Mouse (Mus musculus) B cell, adult 2 months (primary cell): ENCODE data around the gene Aff3.

Experiments
- DNase-seq, 2 experiments: peaks; one replicate each; pipeline ENCODE4 v3.0.0; 2022

Aff3 gene

DNA sequence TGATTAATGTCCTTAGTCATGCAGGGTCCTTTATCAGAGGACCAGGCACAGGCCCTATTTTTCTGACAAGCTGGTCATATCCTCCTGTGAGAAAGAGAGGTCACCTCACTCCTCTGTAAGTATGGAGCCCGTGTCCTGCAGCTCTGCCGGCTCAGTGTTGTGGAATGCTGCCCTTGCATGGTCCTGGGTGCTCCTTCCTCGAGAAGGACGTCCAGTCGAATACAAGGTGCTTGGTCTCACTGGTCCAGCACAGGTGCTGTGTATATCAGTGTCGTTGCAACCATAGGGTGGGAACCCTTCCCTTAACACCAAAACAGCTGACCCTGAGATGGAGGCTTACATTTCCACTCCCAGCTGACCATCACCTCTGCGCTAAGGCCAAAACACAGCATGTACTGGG lies 280.7 kb downstream of the Aff3 start:
- DNase-seq = no peak

DNA sequence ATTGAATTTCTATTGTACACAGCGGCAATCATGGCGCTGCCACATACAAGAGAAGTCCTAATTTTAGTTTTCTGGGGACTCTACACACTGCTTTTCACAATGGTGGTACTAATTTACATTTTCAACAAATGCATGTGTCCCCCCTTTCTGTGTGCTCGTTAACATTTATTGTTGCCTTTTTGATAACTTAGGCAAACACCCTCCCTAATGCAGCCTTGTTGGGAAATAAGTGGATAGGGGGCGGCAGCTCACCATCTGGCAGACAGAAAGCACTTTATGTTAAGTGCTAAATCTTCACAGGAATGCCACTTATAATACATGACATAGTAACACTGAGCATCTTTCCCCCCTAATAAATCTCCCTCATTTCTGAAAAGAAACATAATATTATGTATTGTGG lies 282.1 kb downstream of the Aff3 start:
- no peak for DNase-seq

DNA sequence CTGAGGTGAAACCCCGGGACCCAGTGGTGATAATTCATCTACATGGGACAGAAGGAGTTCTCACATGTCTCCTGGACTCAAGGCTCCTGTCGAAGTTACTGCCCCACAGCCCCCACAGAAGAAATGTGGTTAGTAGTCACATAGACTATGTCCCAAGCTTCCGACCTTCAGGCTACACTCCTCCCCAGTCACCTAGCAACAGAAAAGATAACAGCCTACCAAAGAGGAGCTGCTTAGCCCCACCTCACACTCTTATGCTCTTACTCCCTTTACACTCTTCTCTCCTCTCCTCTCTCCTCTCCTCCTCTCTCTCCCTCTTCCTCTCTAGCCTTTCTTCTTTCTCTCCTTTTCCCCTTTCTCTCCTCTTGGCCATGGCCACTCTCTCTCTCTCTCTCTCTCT lies 286.8 kb downstream of the Aff3 start:
- DNase-seq = no peak

DNA sequence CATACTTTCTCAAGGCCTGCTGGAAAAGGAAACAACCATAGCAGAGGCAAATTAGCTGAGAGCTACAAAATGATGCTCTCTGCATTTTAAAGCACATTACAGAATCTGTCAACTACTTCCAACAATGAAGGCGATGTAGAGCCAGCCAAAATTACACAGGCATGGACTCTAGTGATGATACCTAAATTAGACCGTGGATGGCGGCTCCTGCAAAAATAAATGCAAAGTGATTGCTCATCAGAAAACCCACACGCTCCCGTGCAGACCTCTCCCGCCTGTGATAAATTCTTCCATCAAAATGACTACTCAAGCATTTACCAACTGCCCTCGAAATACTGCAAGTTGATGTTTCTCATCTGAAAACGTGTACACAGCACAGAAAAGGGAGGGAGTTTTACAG lies 295.6 kb downstream of the Aff3 start:
- DNase-seq = no peak

DNA sequence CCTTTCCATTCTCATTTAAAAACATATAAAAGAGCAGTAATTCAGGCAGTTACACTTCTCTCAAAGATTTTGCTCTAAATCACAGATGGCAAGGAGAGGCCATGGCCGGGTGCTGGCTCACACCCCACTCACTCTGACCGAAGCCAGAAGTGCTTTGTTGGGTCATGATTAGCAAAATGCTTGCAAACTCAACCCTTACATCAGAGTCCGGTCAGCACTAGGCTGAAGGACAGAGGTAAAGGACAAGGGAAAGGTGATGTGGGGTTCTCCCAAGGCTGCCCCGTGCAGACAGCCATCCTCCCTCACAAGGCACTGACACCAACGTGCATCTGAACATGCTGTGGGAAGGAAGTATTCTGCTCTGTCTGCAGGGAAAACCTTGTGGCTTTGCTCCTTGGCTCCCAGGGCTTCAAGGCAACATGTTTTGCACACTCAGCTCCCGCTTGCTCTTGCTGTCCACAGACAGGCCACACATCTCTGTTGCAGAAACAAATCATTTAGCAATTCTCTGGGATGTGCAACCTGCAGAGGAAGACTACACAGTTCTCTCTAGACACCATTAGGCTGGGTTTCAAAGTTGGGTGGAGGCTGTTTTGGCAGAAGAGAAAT lies 296.6 kb downstream of the Aff3 start:
- DNase-seq = no peak

DNA sequence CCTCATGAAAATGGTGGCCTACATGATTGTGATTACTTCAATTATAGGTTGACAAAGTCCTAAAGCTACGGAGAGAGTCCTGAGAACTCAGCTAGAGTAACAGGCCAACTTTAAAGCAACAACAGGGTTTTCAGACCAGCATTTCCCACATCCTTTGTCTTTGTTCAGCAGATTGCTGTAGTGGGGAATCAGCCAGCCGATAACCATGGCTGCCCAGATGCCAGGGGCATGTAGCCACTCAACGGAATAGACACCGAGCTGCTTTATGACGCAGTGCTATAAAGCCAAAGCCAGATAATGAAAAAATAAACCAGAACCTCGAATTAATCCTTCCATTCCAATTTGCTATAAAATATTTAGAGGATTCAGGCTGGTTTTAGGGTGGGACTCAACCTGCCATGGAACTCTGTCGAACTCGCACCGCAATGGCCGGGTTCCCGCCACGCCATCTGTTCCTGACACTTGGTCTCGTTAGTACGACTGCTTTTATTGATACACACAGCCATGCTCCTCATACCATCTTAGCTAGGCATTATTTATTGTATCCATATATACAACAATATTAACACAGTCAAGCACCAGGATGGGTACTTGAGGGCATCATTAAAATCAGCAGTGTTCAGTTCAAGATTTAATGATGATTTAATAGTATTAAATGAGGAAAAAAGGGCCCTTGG lies 297.2 kb downstream of the Aff3 start:
- DNase-seq = no peak

DNA sequence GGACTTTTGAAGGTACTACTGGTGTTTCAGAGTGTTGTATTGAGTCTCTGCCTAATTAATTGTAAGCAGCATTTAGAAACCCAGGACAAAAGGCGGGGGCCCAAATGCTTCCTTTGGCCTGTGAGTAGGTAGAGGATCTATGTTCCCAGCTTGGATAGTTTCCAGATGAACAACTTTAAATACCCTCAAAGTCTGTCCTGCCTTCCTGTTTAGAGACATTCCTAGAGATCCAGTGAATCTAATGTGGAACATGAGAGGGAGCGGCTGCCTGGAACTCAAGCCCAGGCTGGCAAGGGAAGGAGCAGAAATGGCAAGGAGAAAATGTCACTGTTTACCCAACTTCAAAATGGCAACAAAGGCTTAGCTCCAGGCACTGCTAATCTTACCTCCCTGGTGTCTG lies 300.9 kb downstream of the Aff3 start:
- no peak for DNase-seq

DNA sequence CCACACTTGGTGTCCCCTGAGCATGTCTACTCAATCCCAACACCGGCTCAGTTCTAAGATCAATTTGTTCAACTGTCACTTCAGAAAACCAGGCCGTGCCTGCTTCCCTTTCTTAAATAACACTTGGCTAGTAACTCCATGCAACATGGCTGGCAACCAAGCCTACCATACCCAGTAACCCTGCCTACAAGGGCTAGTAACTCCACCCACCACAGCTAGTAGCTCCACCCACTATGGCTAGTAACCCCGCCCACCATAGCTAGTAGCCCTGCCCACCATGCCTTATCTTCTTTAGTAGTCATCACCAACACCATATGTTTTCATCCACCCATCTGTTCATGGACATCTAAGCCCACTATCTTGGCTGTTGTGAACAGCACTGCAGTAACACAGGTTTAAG lies 302.5 kb downstream of the Aff3 start:
- DNase-seq = peak; percentile 35 to 44

DNA sequence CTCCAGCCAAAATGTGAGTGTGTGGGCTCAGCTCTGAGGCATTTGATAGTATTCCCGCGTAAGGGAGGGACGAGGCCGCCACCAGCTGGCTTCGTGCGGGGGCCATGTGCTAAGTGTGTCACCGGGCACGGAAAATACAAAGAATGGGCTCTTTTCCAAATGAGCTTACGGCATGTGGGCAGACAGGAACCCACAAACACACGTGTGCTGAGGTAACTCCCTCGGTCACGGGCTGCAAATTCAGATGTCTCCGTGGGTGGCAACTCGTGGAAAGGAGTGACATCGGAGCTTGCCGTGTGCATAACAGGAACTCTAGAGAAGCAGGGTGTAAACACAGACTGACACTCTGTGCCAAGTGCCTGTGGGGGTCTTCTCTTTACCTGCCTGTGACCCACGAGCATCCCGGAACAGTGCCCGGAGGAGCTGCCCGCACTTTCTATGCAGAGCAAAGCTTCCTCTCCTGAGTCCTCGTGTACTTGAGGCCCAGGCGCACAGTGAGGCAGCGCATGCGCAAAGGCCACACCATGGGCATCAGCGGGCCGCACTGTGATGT lies 305.9 kb downstream of the Aff3 start:
- no peak for DNase-seq

DNA sequence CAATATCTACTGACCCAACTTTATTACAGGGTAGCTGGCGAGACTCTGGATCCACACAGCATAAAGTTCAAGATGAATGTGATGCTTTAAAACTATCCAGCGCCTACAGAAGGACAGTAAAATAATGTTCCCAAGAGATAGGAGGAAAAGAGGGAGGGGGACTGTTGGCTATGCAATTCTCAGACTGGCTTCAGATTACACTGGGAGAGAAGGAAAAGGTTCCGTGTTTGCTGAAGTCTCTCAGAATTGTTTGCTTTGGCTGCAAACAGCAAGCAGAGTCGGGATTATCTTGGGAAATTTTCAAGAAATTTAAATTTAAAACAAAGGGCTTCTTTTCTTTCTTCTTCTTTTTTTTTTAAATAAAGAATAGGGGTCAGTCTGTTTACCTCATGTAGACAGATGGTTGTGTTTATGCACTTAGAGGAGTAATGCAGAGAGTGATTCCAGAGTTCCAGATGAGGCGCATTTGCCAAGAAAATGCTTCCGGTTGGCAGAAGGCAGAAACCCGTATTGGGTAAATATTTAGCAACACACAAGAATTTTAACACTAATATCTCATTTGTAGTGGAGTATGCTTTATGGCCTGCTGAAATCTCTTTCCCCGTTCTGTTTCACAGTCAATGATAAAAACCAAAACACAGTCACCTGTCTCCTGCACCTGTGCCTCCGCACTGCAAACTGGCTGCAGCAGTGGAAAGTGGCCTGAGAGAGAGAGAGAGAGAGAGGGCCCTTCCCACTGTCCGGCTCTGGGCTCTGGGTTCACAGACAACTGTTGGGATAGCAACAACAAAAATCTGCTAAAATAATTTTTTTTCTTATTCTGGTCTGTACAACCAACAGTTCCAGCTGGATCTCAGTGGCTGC lies 306.6 kb downstream of the Aff3 start:
- DNase-seq = no peak

DNA sequence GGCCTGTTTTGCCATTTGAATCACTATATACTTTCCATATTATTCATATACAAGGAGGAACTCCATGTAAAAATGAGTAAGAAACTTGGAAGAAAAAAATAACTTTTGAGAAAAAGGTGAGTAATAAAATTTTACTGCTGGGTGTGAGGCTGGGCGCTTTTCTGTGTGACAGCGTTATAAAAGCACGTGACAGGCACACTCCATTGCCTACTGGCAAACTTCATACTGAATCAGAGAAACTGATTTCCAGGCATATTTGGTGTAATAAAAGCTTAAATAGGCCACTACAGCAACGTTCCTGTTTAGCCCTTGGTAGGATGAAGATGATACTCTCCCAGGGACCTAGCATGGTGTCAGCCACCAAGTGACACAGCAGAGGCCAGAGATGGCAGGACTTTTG lies 310.2 kb downstream of the Aff3 start:
- no peak for DNase-seq

DNA sequence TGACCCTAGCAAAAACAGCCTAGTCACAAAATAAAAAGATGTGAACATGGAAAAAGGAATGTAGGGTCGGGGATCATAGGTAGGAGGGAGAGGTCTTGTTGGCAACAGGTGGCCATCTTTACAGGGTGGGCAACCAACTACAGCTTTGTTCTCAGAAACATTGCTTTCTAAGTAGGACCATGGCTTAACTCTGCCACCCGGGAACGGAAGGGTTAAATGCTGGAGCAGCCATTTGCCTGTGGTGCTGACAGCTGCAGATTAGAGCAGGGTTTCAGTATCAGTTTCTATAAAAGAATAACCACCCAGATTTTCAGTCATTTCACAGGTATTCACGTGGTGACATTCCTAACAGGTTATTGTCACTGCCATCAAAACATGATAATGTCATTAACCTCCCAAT lies 317.4 kb downstream of the Aff3 start:
- no peak for DNase-seq

DNA sequence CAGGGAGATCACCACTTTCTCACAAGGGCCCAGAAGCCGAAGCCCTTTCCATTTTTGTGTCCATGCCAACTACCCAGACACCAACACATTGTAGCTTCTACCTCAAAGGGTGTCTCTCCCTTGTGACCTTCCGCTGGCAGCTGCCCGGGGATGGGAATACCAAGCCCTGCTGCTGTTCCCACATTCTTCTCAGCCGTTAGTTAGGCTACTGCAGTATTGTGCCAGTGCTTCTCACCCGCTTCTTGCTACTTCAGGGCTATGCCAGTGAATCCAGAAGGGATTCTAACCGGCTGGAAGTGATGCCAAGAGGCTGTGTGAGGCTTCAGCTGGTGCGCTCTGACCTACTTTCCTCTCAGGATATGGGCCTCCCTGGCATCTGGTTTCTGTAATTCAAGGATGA lies 330.5 kb downstream of the Aff3 start:
- no peak for DNase-seq

DNA sequence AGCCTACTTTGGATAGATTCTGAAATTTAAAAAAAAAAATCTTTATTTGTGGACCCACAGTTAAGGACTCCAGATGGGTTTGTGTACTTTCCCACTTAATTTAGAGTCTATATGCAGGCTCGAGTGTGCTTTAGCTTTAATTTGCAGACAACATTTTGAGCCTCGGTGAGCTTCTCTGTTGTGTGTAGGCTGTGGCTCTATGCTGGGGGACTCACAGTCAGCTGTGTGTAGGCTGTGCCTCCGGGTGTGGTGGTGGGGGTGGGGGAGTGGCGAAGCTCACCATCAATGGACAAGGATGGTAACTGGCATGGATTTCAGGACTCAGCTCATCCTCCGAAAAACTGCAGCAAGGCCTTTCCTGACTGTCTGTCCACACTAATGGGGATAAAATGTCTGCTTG lies 331.8 kb downstream of the Aff3 start:
- no peak for DNase-seq

DNA sequence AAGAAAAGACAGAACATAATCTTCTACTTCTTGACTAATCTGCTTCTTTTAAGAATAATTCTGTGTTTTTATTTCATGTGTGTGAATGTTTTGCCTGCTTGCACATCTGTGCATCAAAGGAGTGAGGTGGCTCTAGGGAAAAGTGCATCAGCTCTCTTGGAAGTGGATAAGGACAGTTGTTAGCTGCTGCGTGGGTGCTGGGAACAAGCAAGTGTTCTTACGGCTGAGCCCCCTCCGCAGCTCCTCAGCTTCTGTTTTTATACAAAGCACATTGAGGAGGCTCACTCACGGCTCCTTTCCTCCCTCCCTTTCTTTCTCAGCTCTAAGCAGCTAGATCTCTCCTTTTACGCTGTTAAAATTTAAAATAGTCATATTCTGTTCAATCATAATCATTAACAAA lies 340.5 kb downstream of the Aff3 start:
- DNase-seq = no peak

DNA sequence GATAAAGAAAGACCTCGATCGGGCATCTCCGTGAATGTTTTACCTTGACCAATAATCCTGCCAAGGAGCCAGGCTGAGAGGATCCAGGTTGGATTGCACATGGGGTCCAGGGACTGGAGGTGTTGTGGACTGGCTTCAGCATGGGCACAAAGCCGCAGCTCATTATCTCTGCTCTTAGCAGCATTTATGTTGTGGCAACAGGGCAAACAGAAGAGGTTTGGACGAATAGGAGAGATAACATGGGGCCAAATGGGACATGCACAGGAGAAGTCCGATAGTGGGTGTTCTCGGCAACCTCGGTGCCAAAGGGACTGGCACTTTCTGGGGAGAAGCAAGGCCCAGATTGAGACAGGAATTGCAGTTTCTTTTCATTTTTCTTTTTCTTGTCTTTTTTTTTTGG lies 342.9 kb downstream of the Aff3 start:
- no peak for DNase-seq

DNA sequence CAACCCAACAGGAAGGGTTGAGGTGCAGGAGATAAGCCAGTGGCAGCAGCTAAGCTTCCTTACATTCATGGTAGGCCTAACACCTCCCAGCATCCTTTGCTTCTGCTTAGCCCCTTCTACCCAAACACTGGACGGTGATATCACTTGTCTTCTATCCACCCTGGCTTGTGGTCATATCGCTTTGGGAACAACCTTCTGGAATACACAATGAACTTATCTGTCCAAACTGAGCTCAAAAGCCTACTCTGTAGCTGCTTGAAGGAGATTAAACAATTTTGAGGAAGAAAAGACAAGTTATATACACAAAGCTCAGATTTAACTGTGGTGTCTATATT lies 343.8 kb downstream of the Aff3 start:
- no peak for DNase-seq

DNA sequence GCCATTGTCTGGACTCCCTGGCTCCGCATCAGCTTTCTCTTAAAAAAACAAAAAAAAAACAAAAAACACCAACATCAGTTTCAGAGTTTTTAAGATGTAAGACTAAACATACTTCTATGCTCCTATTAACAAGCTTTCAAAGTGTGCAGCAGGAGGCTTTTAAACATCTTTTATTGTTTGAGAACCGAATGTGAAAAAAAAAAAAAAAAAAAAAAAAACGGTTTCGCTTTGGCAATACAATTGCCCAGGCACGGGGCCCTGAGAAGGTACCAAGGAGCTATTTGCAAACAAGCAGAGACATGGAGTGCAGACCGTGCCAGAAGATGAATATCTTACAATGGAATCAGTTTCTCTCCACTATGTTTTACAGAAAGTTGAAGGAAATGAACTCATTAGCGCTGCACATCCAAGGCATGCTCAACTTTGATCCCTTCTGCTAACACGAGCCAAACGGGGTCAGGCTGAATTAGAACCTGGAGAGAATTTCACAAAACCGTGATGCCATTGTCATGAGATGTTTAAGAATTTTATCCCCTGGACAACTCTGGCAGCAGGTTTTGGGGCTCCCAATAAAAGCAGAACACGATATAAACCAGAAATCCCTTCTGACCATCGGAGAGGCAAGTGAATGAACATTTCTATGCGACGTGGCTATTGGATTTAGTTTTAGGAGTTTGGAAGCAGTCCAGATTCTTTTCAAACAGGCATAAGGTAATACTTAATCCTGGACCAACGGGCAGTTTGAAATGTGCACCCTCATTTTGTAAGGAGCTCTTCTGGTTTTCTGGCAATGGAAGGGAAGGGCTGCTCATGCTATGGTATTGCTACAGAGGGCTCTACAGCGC lies 344.4 kb downstream of the Aff3 start:
- DNase-seq = no peak

DNA sequence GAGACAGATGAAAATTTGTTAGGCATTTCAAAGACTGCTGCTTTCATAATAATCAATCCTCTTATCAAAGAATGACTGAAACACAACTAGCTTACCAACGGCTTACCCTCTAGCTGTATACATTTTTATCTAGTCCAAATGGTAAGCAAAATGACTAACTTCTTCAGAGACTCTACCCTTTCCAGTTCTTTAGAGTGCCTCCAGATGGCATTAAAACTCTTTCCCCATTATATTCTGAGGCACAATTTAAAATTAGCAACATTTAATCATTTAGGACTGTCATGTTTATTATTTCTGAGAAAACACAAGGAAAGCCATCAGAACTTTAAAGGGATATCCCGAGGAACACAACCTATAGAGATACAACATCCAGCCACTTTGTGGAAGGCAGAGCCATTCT lies 346.1 kb downstream of the Aff3 start:
- DNase-seq = no peak

DNA sequence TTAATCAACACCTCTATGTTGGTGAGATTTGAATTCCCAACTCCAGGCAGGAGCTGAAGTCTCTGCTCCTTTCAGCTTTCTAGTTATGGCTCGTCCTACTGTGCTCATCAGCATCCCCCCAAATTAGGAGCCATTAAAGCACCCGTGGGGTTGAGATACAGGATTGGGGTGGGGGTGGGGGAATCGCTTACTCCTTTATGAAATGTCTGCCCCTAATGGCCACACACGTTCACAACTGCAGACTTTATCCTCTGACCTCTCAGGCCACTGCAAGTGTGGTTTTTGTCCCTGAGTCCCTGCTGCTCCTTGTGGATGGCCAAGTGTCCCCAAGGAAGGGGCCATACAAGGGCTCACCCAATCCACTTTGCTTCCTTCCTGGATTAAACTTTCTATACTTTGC lies 348.8 kb downstream of the Aff3 start:
- no peak for DNase-seq

DNA sequence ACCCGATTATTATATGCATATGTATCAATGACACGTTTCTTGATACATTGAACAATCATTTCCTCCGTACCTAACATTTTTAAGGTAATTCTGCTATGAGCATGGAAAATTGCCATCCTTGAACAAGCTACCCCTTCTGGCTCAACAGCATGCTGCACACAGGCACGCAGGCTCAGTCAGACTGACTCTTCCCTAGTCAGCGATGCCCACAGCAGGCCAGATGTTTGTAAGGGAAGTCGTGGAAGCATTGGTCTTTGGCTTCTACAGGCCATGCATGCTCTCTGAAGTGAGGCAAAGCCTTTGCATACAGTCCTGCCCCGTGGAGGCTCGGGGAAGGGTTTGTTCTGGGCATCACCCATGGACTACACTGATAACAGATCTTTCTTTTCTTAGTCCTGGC lies 354.3 kb downstream of the Aff3 start:
- no peak for DNase-seq

DNA sequence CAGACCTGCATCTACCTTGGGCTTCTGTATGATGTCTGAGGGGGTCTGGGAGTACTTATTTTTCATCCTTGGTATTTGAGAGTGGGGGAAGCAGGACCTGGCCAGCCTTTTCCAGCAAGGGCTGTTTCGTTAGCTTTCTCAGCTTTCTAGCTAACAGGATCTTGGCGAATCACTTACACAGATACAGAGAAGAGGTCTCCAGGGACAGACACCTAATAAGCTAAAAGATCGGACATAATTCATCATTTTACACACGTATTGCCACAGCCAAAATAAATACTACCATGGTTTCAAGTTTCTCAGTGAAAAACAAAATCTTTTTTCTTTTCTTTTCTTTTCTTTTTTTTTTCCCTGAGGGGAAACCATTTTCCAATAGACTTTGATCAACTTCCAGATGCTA lies 354.7 kb downstream of the Aff3 start:
- no peak for DNase-seq

DNA sequence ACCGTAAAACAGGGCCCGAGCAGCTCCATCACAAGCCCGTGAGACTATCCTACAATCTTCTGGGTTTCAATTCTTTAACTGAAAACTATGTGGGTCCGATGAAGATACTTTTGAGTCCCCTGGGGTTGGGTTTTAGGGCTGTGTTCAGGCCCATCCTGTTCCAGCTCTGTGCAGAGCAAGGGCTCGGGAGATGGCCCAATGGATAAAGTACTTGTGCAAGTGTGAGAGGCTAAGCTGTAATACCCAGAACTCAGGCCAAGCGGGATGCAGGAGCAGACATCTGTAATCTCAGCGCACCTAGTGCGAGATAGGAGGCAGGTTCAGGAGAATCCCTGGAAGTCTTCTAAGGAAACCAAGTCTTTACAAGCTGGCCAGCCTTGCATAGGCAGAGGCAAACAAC lies 355.4 kb downstream of the Aff3 start:
- no peak for DNase-seq
